Mouse (Mus musculus) megakaryocyte, adult 5-6 weeks (primary cell): ENCODE data around the gene Nkx1-2. TPM values are rescaled to one million over a fixed set of nuclear protein-coding genes. Genes with fewer than 3 reads are reported as not detected.

Experiments used
- ATAC-seq: 2 replicates; pipeline ENCODE4 v1.8.0; 2016; ENCODE audit warnings: mild to moderate bottlenecking, inconsistent platforms; ENCODE audit not compliant: poor library complexity, severe bottlenecking
- total RNA-seq, 2 experiments: library from RNA; stranded (forward) in 1 of 2; stranded (reverse) in 1 of 2; fragments of 153-499, 151-499 nt in 1 of 2; fragments of 221-1000, 200-1000 nt in 1 of 2; gene quantifications; 2 replicates each; pipeline versions ENCODE4 v1.2.3 to v1.2.4; 2015 to 2017

Gene Nkx1-2
- total RNA-seq, 2 experiments from 2014 or later: not detected

GRCm38 (mm10) chr7:132572738-132573137, 26.7 kb downstream of the Nkx1-2 start:
- ATAC-seq: no peak

GRCm38 (mm10) chr7:132571481-132571880, 28.0 kb downstream of the Nkx1-2 start:
- no peak for ATAC-seq

- no peak for ATAC-seq
These were observed 29.4 kb downstream of the Nkx1-2 start for GRCm38 (mm10) chr7:132570071-132570470.

GRCm38 (mm10) chr7:132568817-132569216, 30.6 kb downstream of the Nkx1-2 start:
- peak; percentile 95 for ATAC-seq

GRCm38 (mm10) chr7:132565831-132566230, 33.6 kb downstream of the Nkx1-2 start:
- ATAC-seq: no peak

- no peak for ATAC-seq
These were observed 40.2 kb downstream of the Nkx1-2 start for GRCm38 (mm10) chr7:132559138-132559766.

GRCm38 (mm10) chr7:132558141-132558736, 41.2 kb downstream of the Nkx1-2 start:
- ATAC-seq: no peak

- no peak for ATAC-seq
These were observed 42.9 kb downstream of the Nkx1-2 start for GRCm38 (mm10) chr7:132556575-132556974.

GRCm38 (mm10) chr7:132555911-132556310, 43.5 kb downstream of the Nkx1-2 start:
- ATAC-seq: no peak

- ATAC-seq: no peak
These were observed 45.3 kb downstream of the Nkx1-2 start for GRCm38 (mm10) chr7:132554091-132554490.

GRCm38 (mm10) chr7:132551351-132552126, 47.9 kb downstream of the Nkx1-2 start:
- peak; percentile 99 for ATAC-seq

GRCm38 (mm10) chr7:132547126-132547525, 52.3 kb downstream of the Nkx1-2 start:
- no peak for ATAC-seq

Other genes starting within 250 kb of the Nkx1-2 start
- gene Oat, start 23.2 kb downstream of the Nkx1-2 start, total RNA-seq (2015): 61.8 and 66.0 TPM in 2 replicates
- 59.2 and 62.0 TPM in 2 replicates for gene Oat, start 23.2 kb downstream of the Nkx1-2 start, total RNA-seq (2017)
- gene Lhpp, start 11.0 kb upstream of the Nkx1-2 start, total RNA-seq (2015): 5.1 and 6.9 TPM in 2 replicates
- gene Lhpp, start 11.0 kb upstream of the Nkx1-2 start, total RNA-seq (2017): 5.8 and 6.1 TPM in 2 replicates
- 21.7 and 26.3 TPM in 2 replicates for gene Fam53b, start 214.2 kb upstream of the Nkx1-2 start, total RNA-seq (2015)
- 11.3 and 18.9 TPM in 2 replicates for gene Fam53b, start 214.2 kb upstream of the Nkx1-2 start, total RNA-seq (2017)